Comparison of ENCODE assay signal across 8 mouse cellular contexts in genomic region chr3:94838631-94839030, GRCm38 (mm10). TPM values are rescaled to one million over a fixed set of nuclear protein-coding genes. Genes with fewer than 3 reads are reported as not detected.
A peak's percentile ranks its signal among the peaks of the same experiment; 100 is the strongest.
DNase-seq lines count a peak whose midpoint lies in the region; ATAC-seq and TF ChIP-seq lines count a peak whose summit lies in the region.

No protein-coding gene starts in this region.

- H3K4me1 ChIP-seq in E14TG2a.4 (replicated peaks; ENCODE audit: low read depth, low read length) = peaks cover 49% of the 10 kb centered on the region
- H3K4me1 ChIP-seq in forebrain, embryonic 14.5 days (ENCODE audit: control insufficient read depth, insufficient read depth, low read length) = peaks cover 14% of the 10 kb centered on the region
- H3K4me1 ChIP-seq in hindbrain, postnatal 0 days (ENCODE audit: insufficient read depth, low read length) = peaks cover 4% of the 10 kb centered on the region; the same call in 1 of the 2 replicates

- 8% methylated on average over 9 of the region's 9 CpGs for WGBS in forebrain, embryonic 14.5 days
- 3% methylated on average over 9 of the region's 9 CpGs for WGBS in hindbrain, postnatal 0 days

- peak; percentile 37 for DNase-seq in adrenal gland, postnatal 14 days
- no peak for DNase-seq in adrenal gland, postnatal 36 days
- peak; percentile 12 for DNase-seq in forebrain, embryonic 14.5 days (ENCODE audit: low spot score)
- DNase-seq in hindbrain, postnatal 0 days (ENCODE audit: low spot score) = peak; percentile 15
- DNase-seq in lung, postnatal 25 days (ENCODE audit: low spot score) = peak; percentile 16
- DNase-seq in frontal cortex, postnatal 14 days (ENCODE audit: low spot score in 2 of 2) = no peak

- H3K4me2 ChIP-seq in forebrain, embryonic 14.5 days (ENCODE audit: low read length) = peak overlapping the region; percentile 63
- H3K4me2 ChIP-seq in hindbrain, postnatal 0 days (ENCODE audit: low read depth, low read length) = peak overlapping the region; percentile 78

- H3K27me3 ChIP-seq in E14TG2a.4 (ENCODE audit: insufficient read depth, low read length) = no peaks in the 10 kb centered on the region
- H3K27me3 ChIP-seq in forebrain, embryonic 14.5 days (replicated peaks; ENCODE audit: control insufficient read depth, insufficient read depth, low read length) = no peaks in the 10 kb centered on the region
- no peaks in the 10 kb centered on the region for H3K27me3 ChIP-seq in hindbrain, postnatal 0 days (ENCODE audit: insufficient read depth, low read length)

- H3K36me3 ChIP-seq in E14TG2a.4 (ENCODE audit: insufficient read depth, low read length) = peaks cover 7% of the 10 kb centered on the region
- H3K36me3 ChIP-seq in forebrain, embryonic 14.5 days (ENCODE audit: control insufficient read depth, insufficient read depth, low read length) = no peaks in the 10 kb centered on the region
- H3K36me3 ChIP-seq in hindbrain, postnatal 0 days (ENCODE audit: insufficient read depth, low read length) = no peaks in the 10 kb centered on the region

- ATAC-seq in forebrain, embryonic 14.5 days = no peak
- ATAC-seq in hindbrain, postnatal 0 days = no peak
- no peak for ATAC-seq in erythroid progenitor cell, adult 5-6 weeks (replicated peaks; ENCODE audit: low FRiP score, poor library complexity, severe bottlenecking)

- no peak for TF ChIP-seq CTCF in E14TG2a.4 (conservative IDR thresholded peaks at IDR 0.05; ENCODE audit: low read length)
- TF ChIP-seq CTCF in hindbrain, postnatal 0 days (IDR thresholded peaks at IDR 0.05; ENCODE audit: low read depth) = no peak

- peak overlapping the region; percentile 100 for H3K27ac ChIP-seq in forebrain, embryonic 14.5 days (ENCODE audit: low read depth, low read length)
- H3K27ac ChIP-seq in hindbrain, postnatal 0 days = peak overlapping the region; percentile 100

- H3K9ac ChIP-seq in forebrain, embryonic 14.5 days (ENCODE audit: low read length) = peak overlapping the region; percentile 91
- H3K9ac ChIP-seq in hindbrain, postnatal 0 days (replicated peaks; ENCODE audit: low read length) = peak overlapping the region; percentile 97

- no peaks in the 10 kb centered on the region for H3K9me3 ChIP-seq in E14TG2a.4 (ENCODE audit: low read length)
- H3K9me3 ChIP-seq in forebrain, embryonic 14.5 days (replicated peaks; ENCODE audit: control insufficient read depth, low read length) = no peaks in the 10 kb centered on the region
- no peaks in the 10 kb centered on the region for H3K9me3 ChIP-seq in hindbrain, postnatal 0 days (ENCODE audit: low read length)

- peak overlapping the region; percentile 85 for H3K4me3 ChIP-seq in E14TG2a.4 (replicated peaks; ENCODE audit: low read length)
- peak overlapping the region; percentile 64 for H3K4me3 ChIP-seq in forebrain, embryonic 14.5 days (ENCODE audit: low read depth, low read length)
- peak overlapping the region; percentile 82 for H3K4me3 ChIP-seq in hindbrain, postnatal 0 days (ENCODE audit: low read length)

RNA-seq across cellular contexts. Expression of gene Pogz, which starts 1.3 kb away (rescaled TPM):
- total RNA-seq in adrenal gland, postnatal 14 days (2021) = 29.1 and 31.4 TPM in 2 replicates
- total RNA-seq in adrenal gland, postnatal 36 days (2021) = 10 to 100 TPM; 28.1 to 32.8 TPM
- polyA plus RNA-seq in forebrain, embryonic 14.5 days (2014; fragmentation: Nextera tagmentation; extraction: Ambion mirVana) = 22.0 and 23.4 TPM in 2 replicates
- total RNA-seq in hindbrain, postnatal 0 days (2014; rRNA removed) = 38.6 and 42.8 TPM in 2 replicates
- 13.8 and 16.8 TPM in 2 replicates for polyA plus RNA-seq in hindbrain, postnatal 0 days (2015; fragmentation: Nextera tagmentation; extraction: Ambion mirVana)
- total RNA-seq in erythroid progenitor cell, adult 5-6 weeks (2015; ENCODE audit: low replicate concordance) = 24.1 and 54.5 TPM in 2 replicates
- total RNA-seq in erythroid progenitor cell, adult 5-6 weeks (2017; ENCODE audit: low replicate concordance) = 9.2 and 11.6 TPM in 2 replicates

RNA-seq across cellular contexts. Expression of gene Psmb4, which starts 48.1 kb away (rescaled TPM):
- total RNA-seq in adrenal gland, postnatal 14 days (2021) = 262 and 280 TPM in 2 replicates
- total RNA-seq in adrenal gland, postnatal 36 days (2021) = 100 to 1,000 TPM; 338 to 350 TPM
- 438 and 518 TPM in 2 replicates for polyA plus RNA-seq in forebrain, embryonic 14.5 days (2014; fragmentation: Nextera tagmentation; extraction: Ambion mirVana)
- 288 and 314 TPM in 2 replicates for total RNA-seq in hindbrain, postnatal 0 days (2014; rRNA removed)
- 370 and 383 TPM in 2 replicates for polyA plus RNA-seq in hindbrain, postnatal 0 days (2015; fragmentation: Nextera tagmentation; extraction: Ambion mirVana)
- 171 and 185 TPM in 2 replicates for total RNA-seq in erythroid progenitor cell, adult 5-6 weeks (2015; ENCODE audit: low replicate concordance)
- 25.2 and 96.7 TPM in 2 replicates for total RNA-seq in erythroid progenitor cell, adult 5-6 weeks (2017; ENCODE audit: low replicate concordance)

RNA-seq across cellular contexts. Expression of gene Cgn, which starts 52.3 kb away (rescaled TPM):
- 2.0 and 3.3 TPM in 2 replicates for total RNA-seq in adrenal gland, postnatal 14 days (2021)
- 1 to 10 TPM in 1 of 2 experiments, under 1 TPM in 1; 0.79 to 1.4 TPM for total RNA-seq in adrenal gland, postnatal 36 days (2021)
- polyA plus RNA-seq in forebrain, embryonic 14.5 days (2014; fragmentation: Nextera tagmentation; extraction: Ambion mirVana) = 1.9 and 2.9 TPM in 2 replicates
- 5.8 and 7.7 TPM in 2 replicates for total RNA-seq in hindbrain, postnatal 0 days (2014; rRNA removed)
- polyA plus RNA-seq in hindbrain, postnatal 0 days (2015; fragmentation: Nextera tagmentation; extraction: Ambion mirVana) = 9.8 and 10.3 TPM in 2 replicates
- total RNA-seq in erythroid progenitor cell, adult 5-6 weeks (2015; ENCODE audit: low replicate concordance) = not detected in 2 replicates
- total RNA-seq in erythroid progenitor cell, adult 5-6 weeks (2017; ENCODE audit: low replicate concordance) = not detected in 2 replicates

Comparison
In these comparisons a context has a peak if more than half of its experiments do, and no peak if none do; other contexts are left out.
1. DNase-seq: peak in adrenal gland, postnatal 14 days (single experiment), forebrain, embryonic 14.5 days (single experiment), hindbrain, postnatal 0 days (single experiment) and lung, postnatal 25 days (single experiment); none in adrenal gland, postnatal 36 days (0 of 2) and frontal cortex, postnatal 14 days (0 of 2).
2. Peak in every context shown above with its lines, with median percentiles within 50 percentile points of each other: H3K4me3 ChIP-seq.